Mouse (Mus musculus): ENCODE results near the gene Rps6ka2. TPM values are rescaled to one million over a fixed set of nuclear protein-coding genes. Genes with fewer than 3 reads are reported as not detected.

Gene Rps6ka2
- polyA plus RNA-seq, 1 experiment, result 15.0 TPM

- DNase-seq (ENCODE audit: low read depth), result no peak
Measured at GRCm38 (mm10) chr17:7219044-7219718, 49.3 kb downstream of the Rps6ka2 start.

DNA sequence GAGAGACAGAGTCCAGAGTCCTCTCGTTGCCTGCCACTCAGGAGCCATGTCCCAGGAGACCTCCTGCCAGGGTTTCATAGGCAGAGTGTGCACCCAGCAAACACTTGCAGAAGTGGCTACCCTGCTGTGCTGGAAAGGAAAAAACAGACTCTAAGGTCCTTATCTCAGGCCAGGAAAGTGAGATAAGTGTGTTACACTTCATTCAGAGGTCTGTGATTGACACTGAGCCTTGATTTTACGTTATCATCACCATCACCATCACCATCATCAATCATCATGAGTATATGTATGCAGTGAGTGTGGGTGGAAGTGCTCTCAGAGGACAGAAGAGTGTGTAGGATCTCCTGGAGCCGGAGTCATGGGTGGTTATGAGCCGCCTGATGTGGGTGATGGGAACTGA, 51.4 kb downstream of the Rps6ka2 start:
- DNase-seq (ENCODE audit: low read depth), result no peak

DNA sequence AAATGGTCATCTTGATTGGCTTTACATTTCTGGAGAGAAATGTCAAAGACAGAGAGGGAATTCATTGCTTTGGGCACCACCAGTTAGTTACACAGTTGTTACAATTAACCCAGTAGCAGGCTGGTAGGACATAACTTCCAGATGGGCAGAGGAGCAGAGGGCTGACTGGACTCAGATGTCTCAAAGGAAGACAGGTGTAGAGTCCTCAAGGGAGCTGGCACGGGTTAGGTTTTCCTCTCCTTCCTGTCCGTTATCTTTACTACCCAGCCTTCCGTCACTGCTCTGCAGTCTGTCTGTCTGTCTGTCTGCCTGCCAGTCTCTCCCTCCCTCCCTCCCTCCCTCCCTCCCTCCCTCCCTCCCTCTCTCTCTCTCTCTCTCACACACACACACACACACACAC, 52.3 kb downstream of the Rps6ka2 start:
- DNase-seq (ENCODE audit: low read depth), result no peak

DNA sequence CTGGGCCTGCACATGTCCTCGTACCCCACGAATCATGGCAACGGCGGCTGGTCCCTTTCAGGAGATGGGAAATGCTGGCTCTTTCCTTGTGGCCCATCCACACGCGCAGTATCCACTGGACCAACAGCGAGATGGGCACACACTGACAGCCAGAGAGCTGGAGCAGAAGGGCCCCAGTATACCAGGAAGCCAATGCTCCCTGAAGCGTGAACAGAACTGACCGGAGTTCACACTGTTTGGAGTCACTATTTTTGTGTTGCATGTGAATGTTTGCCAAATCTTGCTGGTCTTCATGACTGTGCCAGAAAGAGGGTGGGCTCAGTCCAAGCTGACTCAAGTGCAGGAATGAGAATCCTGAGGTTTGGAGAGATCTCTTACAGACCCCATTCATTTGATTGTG, 58.6 kb downstream of the Rps6ka2 start:
- DNase-seq (ENCODE audit: low read depth), result no peak

- DNase-seq (ENCODE audit: low read depth), result no peak
Measured at GRCm38 (mm10) chr17:7231312-7231711, 61.4 kb downstream of the Rps6ka2 start.

DNA sequence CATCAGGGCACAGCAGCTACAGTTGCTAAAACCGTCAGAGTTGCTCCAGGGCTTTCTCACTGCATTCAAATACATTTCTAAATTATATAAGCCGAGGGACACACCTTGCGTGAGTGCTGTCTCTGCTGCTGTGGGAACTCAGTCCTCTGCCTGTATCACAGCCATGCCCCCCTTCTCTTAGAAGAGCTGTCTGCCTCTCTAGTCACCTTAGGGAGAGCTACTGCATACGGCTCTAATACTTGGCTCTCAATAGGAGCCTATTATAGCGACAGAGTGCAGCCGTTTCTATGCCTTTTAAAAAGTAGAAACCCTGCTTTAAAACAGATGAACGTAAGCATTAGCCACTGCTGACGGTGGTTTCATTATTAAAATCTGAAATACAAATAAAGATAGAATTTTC, 61.9 kb downstream of the Rps6ka2 start:
- no peak for DNase-seq (ENCODE audit: low read depth)

DNA sequence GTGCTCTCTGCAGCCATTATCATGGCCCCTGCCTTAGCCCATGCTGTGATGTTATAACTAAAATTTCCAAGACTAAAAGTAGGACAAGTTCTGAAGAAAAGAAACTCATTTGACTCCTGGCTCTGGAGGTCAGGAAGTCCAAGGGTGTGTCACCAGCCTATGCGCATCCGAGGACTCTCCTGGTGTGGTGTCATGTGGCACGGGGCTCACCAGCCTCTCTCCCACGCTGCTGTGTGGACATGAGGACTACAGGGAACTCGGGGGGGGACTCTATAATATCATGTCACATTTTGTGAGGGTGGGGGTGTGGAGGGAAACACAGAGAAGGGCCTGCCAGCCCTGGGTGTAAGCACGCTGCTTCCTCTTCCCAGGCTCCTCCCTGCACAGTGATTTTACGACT, 62.5 kb downstream of the Rps6ka2 start:
- no peak for DNase-seq (ENCODE audit: low read depth)

DNA sequence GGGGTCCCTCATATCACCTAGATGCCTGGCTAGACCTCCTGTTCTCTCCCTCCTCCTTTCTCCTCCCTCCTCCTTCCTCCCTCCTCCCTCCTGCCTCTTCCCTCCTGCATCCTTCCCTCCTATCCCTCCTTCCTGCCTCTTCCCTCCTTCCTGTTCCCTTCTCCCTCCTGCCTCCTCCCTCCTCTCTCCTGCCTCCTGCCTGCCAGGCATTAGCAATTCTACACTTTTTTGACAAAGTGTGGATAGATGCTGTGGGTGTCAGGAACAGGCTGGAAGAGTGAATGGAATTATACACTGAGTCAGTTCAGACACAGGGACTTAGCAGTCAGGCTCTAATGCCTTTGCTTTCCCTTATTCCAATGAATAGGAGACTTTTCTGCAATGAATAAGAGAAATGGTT, 63.3 kb downstream of the Rps6ka2 start:
- no peak for DNase-seq (ENCODE audit: low read depth)

GRCm38 (mm10) chr17:7237706-7238105, 67.8 kb downstream of the Rps6ka2 start:
- DNase-seq (ENCODE audit: low read depth), result no peak

GRCm38 (mm10) chr17:7238766-7239165, 68.9 kb downstream of the Rps6ka2 start:
- DNase-seq (ENCODE audit: low read depth), result no peak

DNA sequence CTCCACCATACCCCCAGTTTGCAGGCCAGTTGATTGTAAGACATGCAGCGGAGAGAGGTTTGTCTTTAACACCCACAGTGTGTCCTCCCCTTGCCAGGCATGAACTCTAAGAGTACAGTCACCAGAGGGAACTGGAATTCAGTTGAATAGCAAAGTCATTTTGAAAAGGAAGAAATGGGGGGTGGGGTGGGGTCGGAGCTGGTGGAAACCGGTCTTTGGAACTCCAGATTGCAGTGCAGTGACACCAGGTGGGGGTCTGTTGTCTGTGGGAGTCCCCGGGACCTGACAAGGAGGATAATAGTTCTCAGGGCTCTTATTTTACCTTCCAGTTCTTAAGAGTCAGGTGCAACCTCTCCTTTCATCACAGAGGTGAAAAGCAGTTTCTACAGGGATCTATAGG, 70.6 kb downstream of the Rps6ka2 start:
- no peak for DNase-seq (ENCODE audit: low read depth)

GRCm38 (mm10) chr17:7245078-7245477, 75.2 kb downstream of the Rps6ka2 start:
- no peak for DNase-seq (ENCODE audit: low read depth)

DNA sequence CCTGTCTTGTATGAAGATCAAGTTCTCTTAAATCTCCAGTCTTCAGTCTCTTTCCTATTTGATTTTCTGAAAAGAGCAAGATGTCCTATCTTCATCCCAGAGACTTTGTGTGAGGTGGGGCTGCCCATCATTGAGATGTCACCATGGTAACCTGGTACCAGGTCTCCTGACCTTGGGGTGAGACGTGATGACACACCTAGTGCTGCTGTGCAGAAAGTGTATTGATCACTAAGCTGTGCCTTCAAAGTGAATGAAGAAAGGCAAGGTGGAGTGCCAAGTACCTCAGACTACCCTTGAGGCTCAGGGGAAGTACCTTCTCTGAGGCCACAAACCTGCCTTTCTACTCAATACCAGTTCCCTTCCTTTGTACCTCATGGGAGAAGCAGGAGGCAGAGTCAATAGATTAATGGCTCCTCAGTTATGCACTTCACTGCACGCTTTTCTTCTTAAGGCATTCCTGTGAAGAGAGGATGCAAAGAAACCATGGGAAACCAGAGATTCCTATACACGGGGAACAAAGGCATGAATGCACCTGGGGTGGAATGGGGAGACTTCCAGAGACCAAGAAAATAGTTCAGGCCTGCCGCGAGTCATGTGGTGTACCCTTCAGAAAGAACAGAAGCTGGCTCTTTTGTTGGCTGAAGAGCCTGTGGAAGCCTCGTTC, 77.1 kb downstream of the Rps6ka2 start:
- no peak for DNase-seq (ENCODE audit: low read depth)

DNA sequence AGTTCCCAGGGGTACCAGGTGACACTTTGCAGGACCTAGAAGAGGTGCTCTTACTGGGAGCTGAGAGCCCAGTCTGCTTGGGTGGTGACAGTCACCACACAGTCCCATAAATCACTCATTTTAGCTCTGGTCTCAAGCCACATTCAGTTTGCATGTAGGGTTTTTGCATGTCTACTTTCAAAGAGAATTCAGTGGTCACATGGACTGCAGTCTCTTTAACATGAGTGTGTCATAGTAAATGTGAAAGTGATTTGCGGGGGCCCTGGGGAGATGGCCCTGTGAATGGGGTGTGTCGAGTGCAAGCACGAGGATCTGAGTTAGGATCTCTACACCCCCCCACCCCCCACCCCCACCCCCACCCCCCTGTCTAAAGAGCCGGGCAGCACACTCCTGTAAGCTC, 80.5 kb downstream of the Rps6ka2 start:
- DNase-seq (ENCODE audit: low read depth), result no peak

DNA sequence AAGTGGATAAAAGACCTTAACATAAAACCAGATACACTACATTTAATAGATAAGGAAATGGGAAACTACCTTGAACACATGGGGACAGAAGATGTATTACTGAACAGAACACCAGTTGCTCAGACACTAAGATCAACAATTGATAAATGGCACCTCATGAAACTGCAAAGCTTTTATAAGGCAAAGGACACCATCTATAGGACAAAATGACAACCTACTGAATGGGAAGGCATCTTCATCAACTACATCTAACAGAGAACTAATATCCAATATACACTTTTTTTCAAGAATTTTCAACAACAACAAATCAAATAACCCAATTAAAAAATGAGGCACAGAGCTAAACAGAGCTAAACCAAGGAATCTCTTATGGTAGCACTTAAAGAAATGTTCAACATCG, 87.3 kb downstream of the Rps6ka2 start:
- DNase-seq (ENCODE audit: low read depth), result no peak

GRCm38 (mm10) chr17:7258748-7259359, 88.9 kb downstream of the Rps6ka2 start:
- DNase-seq (ENCODE audit: low read depth), result no peak

GRCm38 (mm10) chr17:7260360-7260759, 90.4 kb downstream of the Rps6ka2 start:
- DNase-seq (ENCODE audit: low read depth), result no peak

GRCm38 (mm10) chr17:7262056-7262455, 92.1 kb downstream of the Rps6ka2 start:
- DNase-seq (ENCODE audit: low read depth), result no peak

GRCm38 (mm10) chr17:7262620-7263019, 92.7 kb downstream of the Rps6ka2 start:
- no peak for DNase-seq (ENCODE audit: low read depth)

DNA sequence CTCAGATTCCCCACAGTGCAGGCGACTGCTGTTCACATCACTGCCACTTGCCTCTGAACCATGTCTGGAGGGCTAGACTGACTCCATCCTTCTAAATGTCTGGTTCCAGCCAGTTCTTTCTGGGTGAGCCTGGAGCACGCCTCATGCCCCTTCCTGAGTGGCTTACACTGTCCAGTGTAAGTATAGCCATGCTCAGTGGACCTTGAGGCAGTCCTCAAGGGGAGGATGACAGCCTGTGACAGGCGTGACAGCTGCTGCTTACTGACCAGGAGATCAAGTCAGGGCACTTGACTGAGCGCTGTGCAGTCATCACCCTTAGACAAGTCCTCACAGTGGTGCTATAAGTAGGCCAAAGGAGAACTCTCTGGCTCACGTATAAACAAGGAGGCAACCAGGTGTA, 94.7 kb downstream of the Rps6ka2 start:
- DNase-seq (ENCODE audit: low read depth), result no peak

- DNase-seq (ENCODE audit: low read depth), result no peak
Measured at GRCm38 (mm10) chr17:7265291-7265690, 95.4 kb downstream of the Rps6ka2 start.

DNA sequence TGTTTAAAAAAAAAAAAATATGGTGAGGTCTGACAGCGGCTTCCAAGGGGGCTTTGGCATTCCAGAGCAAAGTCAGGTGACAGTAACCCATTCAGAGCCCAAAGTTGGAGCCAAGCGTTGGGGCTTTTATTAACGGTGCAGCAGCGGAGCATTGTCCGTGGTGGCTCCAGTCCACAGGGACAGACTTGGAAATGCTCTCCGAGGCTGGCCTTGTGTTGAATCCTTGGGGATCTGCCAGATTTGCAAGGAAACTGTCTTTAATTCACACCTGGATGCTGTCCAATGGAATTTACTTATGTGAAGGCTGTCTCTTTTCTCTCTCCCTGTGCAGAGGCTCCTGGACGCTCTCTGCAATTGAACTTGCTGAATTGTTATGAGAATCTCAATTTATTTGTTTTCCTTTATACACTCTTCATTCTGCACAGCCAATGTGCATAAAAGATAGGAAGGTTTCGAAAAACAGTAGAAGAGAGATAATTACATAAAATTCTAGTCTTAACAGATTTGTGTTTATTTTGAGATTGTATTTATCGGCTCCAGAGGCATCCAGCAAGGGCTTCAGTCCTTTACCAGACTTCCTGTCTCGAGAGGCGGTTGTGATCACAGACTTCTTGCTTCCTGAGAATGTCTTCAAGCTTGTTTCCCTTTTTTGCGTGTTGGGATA, 95.9 kb downstream of the Rps6ka2 start:
- DNase-seq (ENCODE audit: low read depth), result no peak

DNA sequence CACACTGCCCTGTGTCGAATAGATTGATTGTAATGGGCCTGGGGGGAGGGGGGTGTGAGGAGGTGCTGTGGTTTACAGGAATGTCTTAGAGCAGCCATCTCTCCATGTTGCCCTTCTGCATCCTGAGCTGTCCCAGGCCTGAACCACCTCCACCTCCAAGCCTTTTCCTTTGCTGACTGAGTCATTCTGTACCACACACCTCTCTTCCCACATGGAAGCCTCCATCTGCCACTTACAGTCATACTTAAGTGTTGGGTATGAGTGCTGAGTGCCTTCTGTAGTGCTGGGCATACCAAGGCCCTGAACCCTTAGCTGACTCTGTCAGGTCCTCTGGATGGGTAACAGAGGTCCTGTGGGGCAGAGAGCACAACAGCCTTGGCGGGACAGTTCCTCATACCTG, 97.9 kb downstream of the Rps6ka2 start:
- no peak for DNase-seq (ENCODE audit: low read depth)
